Mouse (Mus musculus) midbrain, embryonic 14.5 days (tissue): ENCODE results near the gene Kif1b. TPM values are rescaled to one million over a fixed set of nuclear protein-coding genes. Genes with fewer than 3 reads are reported as not detected.

Experiments
- ATAC-seq: fragments of 200-750 bp; cut with Nextera tagmentation; 2 replicates; pipeline ENCODE4 v1.8.0; 2017; ENCODE audit warnings: moderate number of reproducible peaks, moderate library complexity; ENCODE audit not compliant: low FRiP score, low TSS enrichment
- DNase-seq: peaks from one replicate; pipeline ENCODE4 v3.0.0-alpha.2; 2015
- H3K27ac ChIP-seq: fragments of 300-500 bp; sonication (generic); replicated peaks from 2 replicates; pipeline ENCODE4 v1.5.1; 2014; ENCODE audit warnings: mild to moderate bottlenecking, low read depth, low read length, moderate library complexity
- H3K27me3 ChIP-seq: fragments of 300-500 bp; sonication (generic); 2 replicates; pipeline ENCODE4 v1.6.1; 2014; ENCODE audit warnings: low read length, control low read depth, mixed read lengths; ENCODE audit not compliant: control insufficient read depth, insufficient read depth
- H3K36me3 ChIP-seq: fragments of 300-500 bp; sonication (generic); 2 replicates; pipeline ENCODE4 v1.6.1; 2014; ENCODE audit warnings: low read length, control low read depth; ENCODE audit not compliant: control insufficient read depth, insufficient read depth
- H3K4me1 ChIP-seq: fragments of 300-500 bp; sonication (generic); 2 replicates; pipeline ENCODE4 v1.6.1; 2014; ENCODE audit warnings: mild to moderate bottlenecking, antibody characterized with exemption, low read length, control low read depth; ENCODE audit not compliant: control insufficient read depth, insufficient read depth
- H3K4me2 ChIP-seq: fragments of 300-500 bp; sonication (generic); 2 replicates; pipeline ENCODE4 v1.6.1; 2014; ENCODE audit warnings: mild to moderate bottlenecking, low read length, moderate library complexity
- H3K4me3 ChIP-seq: fragments of 300-500 bp; sonication (generic); replicated peaks from 2 replicates; pipeline ENCODE4 v1.5.1; 2014; ENCODE audit warnings: low read depth, low read length
- H3K9ac ChIP-seq: fragments of 300-500 bp; sonication (generic); replicated peaks from 2 replicates; pipeline ENCODE4 v1.6.1; 2014; ENCODE audit warnings: mild to moderate bottlenecking, low read length, moderate library complexity
- H3K9me3 ChIP-seq: fragments of 300-500 bp; sonication (generic); 2 replicates; pipeline ENCODE4 v1.6.1; 2016; ENCODE audit warnings: low read length, control low read depth, mixed read lengths; ENCODE audit not compliant: control insufficient read depth
- WGBS: fragments of 180-500 bp; shearing (Covaris S2); extraction: QIAGEN DNeasy Blood & Tissue Kit; methylation state at CpG from one replicate; pipeline ENCODE4 v1.1.7; 2014; 5-methylcytosine and 5-hydroxymethylcytosine counted together
- polyA plus RNA-seq: library from polyadenylated mRNA; unstranded; fragments of >200 nt; fragmentation: Nextera tagmentation; extraction: Ambion mirVana; gene quantifications from 2 replicates; pipeline ENCODE4 v1.2.1, GENCODE M21; 2014

Gene Kif1b
- polyA plus RNA-seq, 1 experiment from 2014 or later: 202 TPM

GRCm38 (mm10) chr4:149136982-149137770, 170.3 kb downstream of the Kif1b start, which contains the start of gene Cenps:
Cenps (minus strand) TSS chr4:149137629.
- WGBS: under 1% methylated on average over 68 of the region's 68 CpGs
- no peaks in the 10 kb centered on the region for H3K4me1 ChIP-seq
- H3K9ac ChIP-seq: peak within 1 kb of the TSS; percentile 65
- peak within 1 kb of the TSS; percentile 67 for H3K27ac ChIP-seq
- peak; percentile 90 for ATAC-seq
- no peaks in the 10 kb centered on the region for H3K27me3 ChIP-seq
- H3K4me3 ChIP-seq: peak within 1 kb of the TSS; percentile 45
- peak within 1 kb of the TSS; percentile 66 for H3K4me2 ChIP-seq
- H3K36me3 ChIP-seq: no peaks in the 10 kb centered on the region
- H3K9me3 ChIP-seq: no peaks in the 10 kb centered on the region
- DNase-seq: peak; percentile 97

GRCm38 (mm10) chr4:149136116-149136850, 171.2 kb downstream of the Kif1b start:
- no peaks in the 10 kb centered on the region for H3K9me3 ChIP-seq
- H3K9ac ChIP-seq: peak overlapping the region; percentile 65; the same call in 1 of the 2 replicates
- peak overlapping the region; percentile 45 for H3K4me3 ChIP-seq
- H3K36me3 ChIP-seq: 0 out of 2 replicates have a peak, but pooled peaks cover 3% of the 10 kb centered on the region
- no peaks in the 10 kb centered on the region for H3K27me3 ChIP-seq
- no peaks in the 10 kb centered on the region for H3K4me1 ChIP-seq
- DNase-seq: no peak
- ATAC-seq: no peak
- H3K4me2 ChIP-seq: peak overlapping the region; percentile 66
- H3K27ac ChIP-seq: no peak overlapping the region
- 69% methylated on average over 18 of the region's 18 CpGs for WGBS

GRCm38 (mm10) chr4:149133395-149133794, 174.1 kb downstream of the Kif1b start:
- 78% methylated on average over 5 of the region's 5 CpGs for WGBS
- H3K4me3 ChIP-seq: no peak overlapping the region
- peaks cover 9% of the 10 kb centered on the region; the same call in 1 of the 2 replicates for H3K36me3 ChIP-seq
- no peaks in the 10 kb centered on the region for H3K4me1 ChIP-seq
- ATAC-seq: no peak
- no peak for DNase-seq
- no peaks in the 10 kb centered on the region for H3K9me3 ChIP-seq
- no peak overlapping the region for H3K27ac ChIP-seq
- no peaks in the 10 kb centered on the region for H3K27me3 ChIP-seq
- H3K4me2 ChIP-seq: no peak overlapping the region
- no peak overlapping the region for H3K9ac ChIP-seq

GRCm38 (mm10) chr4:149131789-149132565, 175.5 kb downstream of the Kif1b start:
- ATAC-seq (no peak), DNase-seq (no peak)
- H3K27ac ChIP-seq: no peak overlapping the region
- 90% methylated on average over 21 of the region's 21 CpGs for WGBS
- no peaks in the 10 kb centered on the region for H3K27me3 ChIP-seq
- no peak overlapping the region for H3K9ac ChIP-seq
- no peaks in the 10 kb centered on the region for H3K9me3 ChIP-seq
- H3K4me1 ChIP-seq: no peaks in the 10 kb centered on the region
- no peak overlapping the region for H3K4me2 ChIP-seq
- no peak overlapping the region for H3K4me3 ChIP-seq
- H3K36me3 ChIP-seq: peaks cover 13% of the 10 kb centered on the region; the same call in 1 of the 2 replicates

GRCm38 (mm10) chr4:149131021-149131752, 176.3 kb downstream of the Kif1b start:
- Histone ChIP-seq H3K4me1 (no peaks in the 10 kb centered on the region), H3K27me3 (no peaks in the 10 kb centered on the region), H3K9ac (no peak overlapping the region), H3K36me3 (peaks cover 15% of the 10 kb centered on the region; the same call in 1 of the 2 replicates), H3K4me2 (no peak overlapping the region), H3K4me3 (no peak overlapping the region), H3K9me3 (no peaks in the 10 kb centered on the region), H3K27ac (no peak overlapping the region)
- WGBS: 92% methylated on average over 23 of the region's 23 CpGs
- DNase-seq: no peak
- no peak for ATAC-seq

- no peak overlapping the region for H3K4me3 ChIP-seq
- H3K9me3 ChIP-seq: no peaks in the 10 kb centered on the region
- 84% methylated on average over 18 of the region's 18 CpGs for WGBS
- peaks cover 15% of the 10 kb centered on the region; the same call in 1 of the 2 replicates for H3K36me3 ChIP-seq
- no peak for DNase-seq
- no peak overlapping the region for H3K9ac ChIP-seq
- no peaks in the 10 kb centered on the region for H3K4me1 ChIP-seq
- H3K4me2 ChIP-seq: no peak overlapping the region
- H3K27me3 ChIP-seq: no peaks in the 10 kb centered on the region
- no peak overlapping the region for H3K27ac ChIP-seq
- ATAC-seq: no peak
Measured at GRCm38 (mm10) chr4:149128467-149128866, 179.0 kb downstream of the Kif1b start.

- 87% methylated on average over 11 of the region's 11 CpGs for WGBS
- no peak within 1 kb of the TSS for H3K4me3 ChIP-seq
- DNase-seq (no peak), ATAC-seq (no peak)
- H3K27me3 ChIP-seq: no peaks in the 10 kb centered on the region
- no peak within 1 kb of the TSS for H3K27ac ChIP-seq
- H3K4me1 ChIP-seq: no peaks in the 10 kb centered on the region
- H3K36me3 ChIP-seq: peaks cover 13% of the 10 kb centered on the region; the same call in 1 of the 2 replicates
- H3K4me2 ChIP-seq: no peak within 1 kb of the TSS
- H3K9ac ChIP-seq: no peak within 1 kb of the TSS
- H3K9me3 ChIP-seq: no peaks in the 10 kb centered on the region
Measured at GRCm38 (mm10) chr4:149126663-149127062, 180.8 kb downstream of the Kif1b start, which contains the start of gene Cort. Cort (minus strand) TSS chr4:149126763.
